Mouse (Mus musculus) spleen, postnatal 10 days (tissue): ENCODE data around the gene Gdi1.
"Not testable (repeated sequence)": the region's sequence is repeated elsewhere in the genome, so short reads cannot be mapped to it uniquely, and the experiment has no call there.

Experiments
- DNase-seq, 2 experiments: peaks; one replicate each; pipeline ENCODE4 v3.0.0; 2021 to 2022; ENCODE audit warnings: low spot score in 2 of 2

The Gdi1 gene

DNA sequence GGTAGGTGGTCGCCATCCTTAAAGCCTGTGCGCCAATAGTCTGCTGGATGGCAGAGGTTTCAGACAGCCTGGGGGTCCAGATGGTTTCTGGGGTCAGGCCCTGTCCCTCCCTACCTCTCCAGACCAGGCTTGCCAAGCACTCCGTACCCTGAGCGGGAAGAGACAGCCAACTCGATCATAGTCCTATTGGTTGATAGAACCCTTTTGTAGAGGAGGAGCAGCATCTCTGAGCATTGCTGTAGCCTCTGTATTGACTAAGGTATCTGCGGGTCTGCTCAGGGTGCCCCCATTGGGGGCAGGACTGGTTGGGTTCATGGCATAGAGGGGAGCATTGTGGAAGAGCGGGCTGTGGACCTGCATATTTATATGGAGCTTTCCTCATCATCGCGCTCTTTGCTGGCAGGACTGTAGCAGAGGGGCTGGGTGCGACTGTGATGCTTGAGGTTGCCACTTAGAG, 24.4 kb downstream of the Gdi1 start:
- no peak for DNase-seq

DNA sequence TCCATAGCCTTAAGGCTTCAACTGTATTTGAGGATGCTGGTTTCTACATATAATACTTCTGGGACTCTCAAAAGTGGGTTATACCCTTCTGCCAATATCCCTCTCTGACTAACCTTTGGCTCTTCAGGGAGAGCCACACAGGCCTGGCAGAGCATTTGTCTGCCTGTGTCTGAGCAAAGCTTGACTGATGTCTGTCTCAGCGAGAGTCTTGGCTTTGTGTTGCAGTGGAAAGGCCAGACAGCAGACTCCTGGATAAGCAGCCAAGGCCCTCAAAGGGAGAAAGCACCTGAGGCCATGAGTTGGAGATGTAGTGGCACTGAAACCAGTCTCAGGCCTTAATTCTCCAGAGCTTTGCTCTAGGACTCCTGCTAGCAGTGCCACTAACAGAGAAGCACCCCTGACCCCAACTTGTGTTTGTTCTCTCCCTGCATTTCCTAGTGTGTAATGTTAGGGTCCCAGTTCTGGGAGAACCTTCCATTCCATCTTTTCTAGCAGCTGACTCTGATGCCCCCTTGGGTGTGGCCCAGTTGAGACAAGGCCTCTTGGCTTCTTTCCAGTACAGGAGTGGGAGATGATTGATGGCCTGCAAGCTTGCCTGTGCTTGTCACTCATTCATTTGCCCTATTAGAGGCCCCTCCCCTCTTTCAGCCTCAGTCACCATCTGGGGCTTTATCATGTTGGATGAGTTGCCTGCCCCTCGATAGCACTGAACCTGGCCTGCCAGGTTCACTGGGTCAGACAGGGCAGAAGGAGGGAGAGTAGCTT, 25.6 kb downstream of the Gdi1 start:
- DNase-seq: no peak

DNA sequence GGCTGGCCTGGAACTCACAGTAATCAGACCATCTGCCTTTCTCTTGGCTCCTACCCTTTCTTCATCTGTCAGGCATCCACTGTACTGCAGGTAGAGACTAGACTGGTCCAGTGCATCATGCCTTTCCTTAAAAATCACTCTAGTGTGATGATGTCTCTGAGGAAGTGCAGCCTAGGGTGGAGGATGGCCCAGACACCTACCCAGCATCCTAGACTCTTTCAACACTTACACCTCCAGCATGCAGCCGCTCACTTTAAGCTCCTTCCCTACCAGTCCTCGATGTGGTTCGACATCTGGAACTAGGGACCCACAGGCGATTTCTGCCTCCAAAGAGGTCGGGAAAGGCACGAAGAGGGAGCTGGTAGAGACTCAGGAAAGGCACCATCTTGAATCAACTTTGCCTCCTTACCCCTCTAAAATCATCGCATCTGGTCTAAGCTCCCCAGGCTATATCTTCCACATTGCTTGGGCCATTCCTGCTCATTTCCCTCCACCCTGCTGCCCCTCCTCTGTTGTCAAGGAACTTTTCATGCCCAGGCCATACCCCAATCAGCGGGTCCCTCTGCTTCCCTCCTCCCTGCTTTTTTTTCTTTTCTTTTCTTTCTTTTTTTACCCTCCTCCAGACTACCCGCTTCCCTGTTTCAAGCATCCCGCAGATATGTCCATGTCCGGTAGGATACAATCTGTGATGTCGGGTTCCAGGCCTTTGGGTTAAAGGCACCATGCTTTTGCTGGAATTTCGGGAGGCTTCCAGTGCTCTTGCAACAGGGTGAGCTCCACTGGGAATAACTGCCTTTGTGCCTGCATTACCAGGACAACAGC, 48.1 kb downstream of the Gdi1 start:
- DNase-seq: no peak

DNA sequence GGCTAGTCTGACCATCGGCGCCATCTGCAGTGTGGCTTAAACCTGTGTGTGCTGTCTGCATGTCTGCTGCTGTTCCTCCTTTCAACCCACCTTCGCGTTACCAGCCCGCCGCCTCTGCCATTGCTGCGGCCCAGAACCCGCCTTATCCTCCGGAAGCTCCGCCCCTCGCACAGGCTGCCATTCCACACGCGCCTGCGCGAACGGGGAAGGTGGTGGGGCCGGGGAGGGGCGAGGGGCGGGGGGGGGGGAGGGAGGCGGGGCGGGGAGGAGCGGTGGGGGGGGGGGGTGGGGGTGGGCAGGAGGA, 48.6 kb downstream of the Gdi1 start, which contains the start of gene Lage3:
Gene Lage3, minus strand, starts transcription at position 152 of the 304 bp plus-strand sequence.
- DNase-seq: peak; percentile 55 to 86

DNA sequence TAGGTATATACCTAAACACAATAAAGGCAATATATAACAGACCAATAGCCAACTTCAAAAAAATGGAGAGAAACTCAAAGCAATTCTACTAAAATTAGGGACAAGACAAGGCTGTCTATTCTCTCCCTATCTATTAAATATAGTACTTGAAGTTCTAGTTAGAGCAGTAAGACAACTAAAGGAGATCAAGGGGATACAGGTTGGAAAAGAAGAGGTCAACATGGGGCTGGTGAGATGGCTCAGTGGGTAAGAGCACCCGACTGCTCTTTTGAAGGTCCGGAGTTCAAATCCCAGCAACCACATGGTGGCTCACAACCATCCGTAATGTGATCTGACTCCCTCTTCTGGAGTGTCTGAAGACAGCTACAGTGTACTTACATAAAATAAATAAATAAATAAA, 52.3 kb downstream of the Gdi1 start:
- DNase-seq: not testable (repeated sequence)

DNA sequence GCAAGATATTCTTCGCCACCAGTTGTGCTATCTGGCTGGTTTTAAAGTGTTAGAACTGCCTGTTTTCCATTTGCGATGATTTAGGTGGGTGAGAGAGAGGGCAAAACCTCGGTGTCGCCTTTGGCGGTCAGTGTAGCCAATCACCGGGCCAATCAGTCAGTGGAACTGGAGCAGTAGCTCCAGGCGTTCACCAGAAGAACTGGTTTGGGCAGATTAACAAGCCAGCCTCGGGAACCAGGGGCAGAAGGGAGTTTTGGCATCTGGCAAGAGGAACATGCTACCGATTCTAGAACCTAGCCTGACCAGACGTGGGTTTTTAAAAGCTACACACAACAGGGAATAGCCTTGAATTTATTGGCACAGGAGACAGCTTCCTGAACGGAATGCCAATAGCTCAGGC, 54.4 kb downstream of the Gdi1 start:
- DNase-seq: no peak
